In the genomic region with DNA sequence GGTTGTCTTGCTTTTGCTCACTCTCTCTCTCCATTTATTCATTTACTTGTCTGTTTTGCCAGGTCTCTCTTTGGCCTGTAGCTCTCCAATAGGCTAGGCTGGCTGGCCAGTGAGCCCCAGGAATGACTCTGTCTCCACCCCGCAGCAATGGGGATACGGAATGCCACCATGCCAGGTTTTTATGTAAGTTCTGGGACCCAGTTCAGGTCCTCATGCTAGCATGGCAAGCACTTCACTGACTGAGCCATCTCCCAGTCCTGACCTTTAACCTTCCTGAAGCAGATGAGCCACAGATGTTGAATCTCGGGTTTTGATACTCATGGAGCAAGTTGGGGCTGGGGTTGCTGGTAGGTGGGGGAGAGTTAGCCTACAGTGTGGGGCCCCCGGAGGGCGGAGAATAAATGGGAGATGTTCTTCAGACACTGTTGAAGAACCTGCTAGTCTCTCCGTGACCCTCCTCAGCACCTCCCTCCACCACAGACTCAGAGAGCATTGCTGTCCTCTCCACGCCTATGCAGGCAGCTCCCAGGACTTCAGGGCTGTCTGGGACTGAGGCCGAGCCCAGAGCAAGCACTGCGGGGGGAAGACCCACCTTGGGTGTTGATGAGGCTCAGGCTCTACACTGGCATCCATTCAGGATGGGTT, we compare ENCODE assay signal across 12 mouse cellular contexts.
DNase-seq lines count a peak whose midpoint lies in the region; ATAC-seq and TF ChIP-seq lines count a peak whose summit lies in the region.
"Had no signal": no experiment of that assay in that cellular context is flagged by ENCODE, and none has a peak within 500 bp of the region (broad histone marks: within the 10 kb centered on the region; RNA-seq: fewer than 3 reads in every experiment).

No protein-coding gene starts in this region.

- no peak for ATAC-seq in limb, embryonic 14.5 days (ENCODE audit: low FRiP score, low read depth)
- no peak for ATAC-seq in hindbrain, embryonic 12.5 days (ENCODE audit: low FRiP score)
- ATAC-seq: hindbrain, postnatal 0 days; midbrain, embryonic 15.5 days had no signal

- no peak overlapping the region for H3K4me2 ChIP-seq in limb, embryonic 14.5 days (replicated peaks; ENCODE audit: low read depth, low read length, severe bottlenecking)
- no peak overlapping the region for H3K4me2 ChIP-seq in hindbrain, embryonic 12.5 days (replicated peaks)
- H3K4me2 ChIP-seq: midbrain, embryonic 15.5 days; neural tube, embryonic 13.5 days had no signal

- DNase-seq in gastrocnemius, adult 2 months: peak; percentile 44
- no peak for DNase-seq in gastrocnemius, postnatal 4 days (ENCODE audit: low spot score in 2 of 2)
- DNase-seq in liver, adult 2 months (ENCODE audit: extremely low read depth, low read depth, low spot score): peak; percentile 72
- no peak for DNase-seq in liver
- DNase-seq in limb, embryonic 14.5 days (ENCODE audit: low spot score): no peak
- no peak for DNase-seq in left cerebral cortex, postnatal 4 days
- DNase-seq: layer of hippocampus, adult 9-11 months had no signal

- H3K79me2 ChIP-seq in liver, adult 2 months (ENCODE audit: control insufficient read depth, insufficient read depth, low read length): no peaks in the 10 kb centered on the region

- peaks cover 5% of the 10 kb centered on the region for H3K9me3 ChIP-seq in limb, embryonic 14.5 days (ENCODE audit: control insufficient read depth, low read length)
- no peaks in the 10 kb centered on the region for H3K9me3 ChIP-seq in hindbrain, embryonic 12.5 days (replicated peaks)
- H3K9me3 ChIP-seq: midbrain, embryonic 15.5 days had no signal

- intact Hi-C loops in gastrocnemius, adult 2 months (cut with DNase I): loop anchor here (2.0 kb wide), 1 partner anchor 23 kb away; no protein-coding TSS in a partner anchor
- intact Hi-C loops in left cerebral cortex, postnatal 4 days (cut with DNase I): no loop called here

- TF ChIP-seq CTCF in gastrocnemius, adult 2 months (IDR thresholded peaks at IDR 0.05): no peak
- TF ChIP-seq CTCF in liver, adult 2 months (IDR thresholded peaks at IDR 0.05; ENCODE audit: low read depth, low read length): no peak

- no peak overlapping the region for H3K9ac ChIP-seq in liver, adult 2 months (ENCODE audit: low read depth, low read length)
- H3K9ac ChIP-seq in limb, embryonic 14.5 days (ENCODE audit: low read depth, low read length, severe bottlenecking): no peak overlapping the region
- no peak overlapping the region for H3K9ac ChIP-seq in hindbrain, embryonic 12.5 days
- H3K9ac ChIP-seq: midbrain, embryonic 15.5 days; neural tube, embryonic 13.5 days had no signal

- WGBS in liver, adult 2 months: 48% methylated on average over 9 of the region's 9 CpGs
- 72% methylated on average over 9 of the region's 9 CpGs for WGBS in limb, embryonic 14.5 days
- WGBS in hindbrain, embryonic 12.5 days: 89% methylated on average over 9 of the region's 9 CpGs

- peak overlapping the region; percentile 23; the same call in 1 of the 2 replicates for H3K4me3 ChIP-seq in gastrocnemius, adult 2 months
- H3K4me3 ChIP-seq in liver, adult 2 months (ENCODE audit: insufficient read depth, low read depth, low read length): no peak overlapping the region
- H3K4me3 ChIP-seq in brown adipose tissue, adult 24 weeks (ENCODE audit: insufficient read depth, low read depth, low read length): no peak overlapping the region
- no peak overlapping the region for H3K4me3 ChIP-seq in limb, embryonic 14.5 days (replicated peaks; ENCODE audit: low read length)
- H3K4me3 ChIP-seq in hindbrain, embryonic 12.5 days: no peak overlapping the region
- H3K4me3 ChIP-seq: midbrain, embryonic 15.5 days; neural tube, embryonic 13.5 days had no signal

- no peak for TF ChIP-seq POLR2A in liver, adult 2 months (IDR thresholded peaks at IDR 0.05; ENCODE audit: extremely low read depth, insufficient read depth, low read length)
- no peak for TF ChIP-seq POLR2A in limb, embryonic 14.5 days (IDR thresholded peaks at IDR 0.05; ENCODE audit: borderline replicate concordance, extremely low read depth, insufficient read depth, insufficient read length)

- peak overlapping the region; percentile 86 for H3K27ac ChIP-seq in gastrocnemius, adult 2 months
- H3K27ac ChIP-seq in liver, adult 2 months (replicated peaks; ENCODE audit: insufficient read depth, low read depth, low read length): no peak overlapping the region
- peak overlapping the region; percentile 42 for H3K27ac ChIP-seq in brown adipose tissue, adult 24 weeks (replicated peaks; ENCODE audit: low read depth, low read length)
- H3K27ac ChIP-seq in limb, embryonic 14.5 days (replicated peaks; ENCODE audit: low read depth, low read length): peak overlapping the region; percentile 43; the same call in 1 of the 2 replicates
- H3K27ac ChIP-seq in hindbrain, embryonic 12.5 days: no peak overlapping the region
- H3K27ac ChIP-seq: hindbrain, postnatal 0 days; midbrain, embryonic 15.5 days; neural tube, embryonic 13.5 days had no signal

- no peaks in the 10 kb centered on the region for H3K27me3 ChIP-seq in liver, adult 2 months (ENCODE audit: control insufficient read depth, insufficient read depth, low read length)
- no peaks in the 10 kb centered on the region for H3K27me3 ChIP-seq in limb, embryonic 14.5 days (ENCODE audit: control insufficient read depth, insufficient read depth, low read length)
- H3K27me3 ChIP-seq in hindbrain, embryonic 12.5 days: peaks cover 2% of the 10 kb centered on the region; the same call in 1 of the 2 replicates
- H3K27me3 ChIP-seq: midbrain, embryonic 15.5 days had no signal

- H3K4me1 ChIP-seq in liver, adult 2 months (ENCODE audit: control insufficient read depth, insufficient read depth, low read length): peaks cover 10% of the 10 kb centered on the region
- peaks cover 15% of the 10 kb centered on the region for H3K4me1 ChIP-seq in brown adipose tissue, adult 24 weeks (ENCODE audit: control insufficient read depth, insufficient read depth, insufficient read length, low read length)
- H3K4me1 ChIP-seq in limb, embryonic 14.5 days (ENCODE audit: control insufficient read depth, insufficient read depth, low read length): peaks cover 22% of the 10 kb centered on the region
- H3K4me1 ChIP-seq in hindbrain, embryonic 12.5 days: peaks cover 10% of the 10 kb centered on the region; the same call in 1 of the 2 replicates
- H3K4me1 ChIP-seq: neural tube, embryonic 13.5 days had no signal

- H3K36me3 ChIP-seq in liver, adult 2 months (ENCODE audit: control insufficient read depth, insufficient read depth, low read length): no peaks in the 10 kb centered on the region
- H3K36me3 ChIP-seq in limb, embryonic 14.5 days (ENCODE audit: control insufficient read depth, insufficient read depth, low read length): no peaks in the 10 kb centered on the region
- no peaks in the 10 kb centered on the region for H3K36me3 ChIP-seq in hindbrain, embryonic 12.5 days
- H3K36me3 ChIP-seq: midbrain, embryonic 15.5 days; neural tube, embryonic 13.5 days had no signal

Comparison
In these comparisons a context has a peak if more than half of its experiments do, and no peak if none do; other contexts are left out.
1. DNase-seq: peak in gastrocnemius, adult 2 months (single experiment) and liver, adult 2 months (single experiment); none in gastrocnemius, postnatal 4 days (0 of 2), liver (single experiment), limb, embryonic 14.5 days (single experiment) and left cerebral cortex, postnatal 4 days (single experiment).
2. H3K27ac ChIP-seq: peak in gastrocnemius, adult 2 months (single experiment), brown adipose tissue, adult 24 weeks (single experiment) and limb, embryonic 14.5 days (single experiment); none in liver, adult 2 months (single experiment) and hindbrain, embryonic 12.5 days (single experiment).